Mouse (Mus musculus) gastrocnemius, adult 2 months (tissue): ENCODE results near the gene Lgr6. TPM values are rescaled to one million over a fixed set of nuclear protein-coding genes. Genes with fewer than 3 reads are reported as not detected.

Experiments used
- DNase-seq: peaks from one replicate; pipeline ENCODE4 v3.0.0; 2022
- H3K27ac ChIP-seq: fragments of 200-600 bp; 2 replicates; pipeline ENCODE4 v1.8.1; 2022; ENCODE audit warnings: mild to moderate bottlenecking
- H3K4me3 ChIP-seq: fragments of 200-600 bp; 2 replicates; pipeline ENCODE4 v1.8.1; 2022; ENCODE audit warnings: mild to moderate bottlenecking, moderate library complexity
- CTCF ChIP-seq: fragments of 200-600 bp; IDR thresholded peaks from 2 replicates; pipeline ENCODE4 v1.8.1; 2022; ENCODE audit warnings: antibody characterized with exemption, mild to moderate bottlenecking, moderate library complexity
- intact Hi-C: fragments of 180-260 bp; cut with DNase I; formaldehyde crosslinking; loops from one replicate; pipeline ENCODE4 v1.15.1; 2025
- total RNA-seq, 2 experiments: library from RNA; stranded (reverse); gene quantifications; 2 replicates each; pipeline ENCODE4 v1.2.3; 2021

The Lgr6 gene
- total RNA-seq, 2 experiments from 2014 or later: 0.08 to 0.86 TPM

GRCm38 (mm10) chr1:134995437-134995836 is 109.6 kb downstream of the Lgr6 start:
- no peak for DNase-seq
- intact Hi-C loops: no loop called here
- TF ChIP-seq CTCF: no peak
- Histone ChIP-seq H3K27ac (no peak overlapping the region), H3K4me3 (no peak overlapping the region)

GRCm38 (mm10) chr1:134994739-134995138 is 110.3 kb downstream of the Lgr6 start:
- intact Hi-C loops: no loop called here
- H3K4me3 ChIP-seq: no peak overlapping the region
- H3K27ac ChIP-seq: no peak overlapping the region
- TF ChIP-seq CTCF: no peak
- no peak for DNase-seq

- DNase-seq: no peak
- Histone ChIP-seq H3K4me3 (no peak overlapping the region), H3K27ac (no peak overlapping the region)
- intact Hi-C loops: no loop called here
- no peak for TF ChIP-seq CTCF
These were observed 112.9 kb downstream of the Lgr6 start for GRCm38 (mm10) chr1:134992046-134992645.

GRCm38 (mm10) chr1:134989372-134989771 is 115.7 kb downstream of the Lgr6 start:
- peak; percentile 75 for DNase-seq
- Histone ChIP-seq H3K27ac (no peak overlapping the region), H3K4me3 (no peak overlapping the region)
- intact Hi-C loops: loop anchor here (1.0 kb wide), 1 partner anchor 117 kb away; no protein-coding TSS in a partner anchor
- no peak; the same call in 1 of the 2 replicates for TF ChIP-seq CTCF

GRCm38 (mm10) chr1:134987962-134988341 is 117.1 kb downstream of the Lgr6 start:
- Histone ChIP-seq H3K4me3 (peak overlapping the region; percentile 65), H3K27ac (no peak overlapping the region)
- DNase-seq: no peak
- TF ChIP-seq CTCF: no peak
- intact Hi-C loops: no loop called here

GRCm38 (mm10) chr1:134987173-134987961 is 117.7 kb downstream of the Lgr6 start:
- peak overlapping the region; percentile 65 for H3K4me3 ChIP-seq
- DNase-seq: peak; percentile 78
- TF ChIP-seq CTCF: no peak
- intact Hi-C loops: no loop called here
- no peak overlapping the region for H3K27ac ChIP-seq

GRCm38 (mm10) chr1:134972920-134973319 is 132.2 kb downstream of the Lgr6 start:
- no peak overlapping the region for H3K4me3 ChIP-seq
- no peak overlapping the region for H3K27ac ChIP-seq
- intact Hi-C loops: loop anchor here (5.0 kb wide), 1 partner anchor 134 kb away; the partner anchor contains the start of gene Lgr6
- peak; percentile 46 for TF ChIP-seq CTCF
- no peak for DNase-seq

- DNase-seq: no peak
- intact Hi-C loops: loop anchor here (10.0 kb wide), 1 partner anchor 211 kb away; no protein-coding TSS in a partner anchor
- no peak for TF ChIP-seq CTCF
- Histone ChIP-seq H3K4me3 (no peak overlapping the region), H3K27ac (no peak overlapping the region)
These were observed 139.6 kb downstream of the Lgr6 start for GRCm38 (mm10) chr1:134965430-134965829.

GRCm38 (mm10) chr1:134962821-134963220 is 142.3 kb downstream of the Lgr6 start:
- peak overlapping the region; percentile 82 for H3K4me3 ChIP-seq
- DNase-seq: no peak
- peak overlapping the region; percentile 87 for H3K27ac ChIP-seq
- intact Hi-C loops: loop anchor here (10.0 kb wide), 1 partner anchor 208 kb away; no protein-coding TSS in a partner anchor
- TF ChIP-seq CTCF: peak; percentile 40; the same call in 1 of the 2 replicates

GRCm38 (mm10) chr1:134962053-134962803 is 142.8 kb downstream of the Lgr6 start, which contains the start of gene Ube2t:
Gene Ube2t, plus strand, starts transcription at chr1:134962565.
- peak within 1 kb of the TSS; percentile 87 for H3K27ac ChIP-seq
- peak within 1 kb of the TSS; percentile 82 for H3K4me3 ChIP-seq
- intact Hi-C loops: loop anchor here (10.0 kb wide), 1 partner anchor 207 kb away; no protein-coding TSS in a partner anchor
- DNase-seq: peak; percentile 97
- no peak for TF ChIP-seq CTCF

- no peak overlapping the region for H3K27ac ChIP-seq
- intact Hi-C loops: loop anchor here (10.0 kb wide), 1 partner anchor 206 kb away; no protein-coding TSS in a partner anchor
- no peak overlapping the region for H3K4me3 ChIP-seq
- TF ChIP-seq CTCF: peak; percentile 56
- no peak for DNase-seq
These were observed 144.4 kb downstream of the Lgr6 start for GRCm38 (mm10) chr1:134960634-134961033.

- TF ChIP-seq CTCF: peak; percentile 39
- intact Hi-C loops: loop anchor here (1.0 to 5.0 kb wide), 4 partner anchors 23 to 98 kb away; no protein-coding TSS in a partner anchor
- H3K4me3 ChIP-seq: peak within 1 kb of the TSS; percentile 92
- DNase-seq: peak; percentile 98
- H3K27ac ChIP-seq: peak within 1 kb of the TSS; percentile 99
These were observed 149.4 kb downstream of the Lgr6 start, which contains the start of gene Ppp1r12b for GRCm38 (mm10) chr1:134955637-134956176. Gene Ppp1r12b, minus strand, starts transcription at chr1:134955942.
